Mouse (Mus musculus) C2C12 (cell line): ENCODE measurements around the gene Elp5.

Experiments used
- CEBPB ChIP-seq: IDR thresholded peaks from one replicate; pipeline ENCODE4 v1.6.1; 2011; ENCODE audit warnings: low read depth, mild to moderate bottlenecking, control low read depth, moderate library complexity
- CTCF ChIP-seq: IDR thresholded peaks from one replicate; pipeline ENCODE4 v1.5.1; 2011; ENCODE audit not compliant: control insufficient read depth, insufficient read depth, insufficient read length
- FOSL1 ChIP-seq: IDR thresholded peaks from one replicate; pipeline ENCODE4 v1.8.0; 2011; ENCODE audit warnings: mild to moderate bottlenecking, low read length; ENCODE audit not compliant: poor library complexity, insufficient read depth, severe bottlenecking
- MAX ChIP-seq: IDR thresholded peaks from one replicate; pipeline ENCODE4 v1.6.1; 2011; ENCODE audit warnings: mild to moderate bottlenecking, control low read depth
- MYOD1 ChIP-seq: IDR thresholded peaks from one replicate; pipeline ENCODE4 v1.6.1; 2011; ENCODE audit warnings: low read depth; ENCODE audit not compliant: control insufficient read depth, insufficient read length
- MYOG ChIP-seq: IDR thresholded peaks from one replicate; pipeline ENCODE4 v1.6.1; 2011; ENCODE audit not compliant: control insufficient read depth, insufficient read length; ENCODE audit errors: extremely low read depth
- USF1 ChIP-seq: IDR thresholded peaks from one replicate; pipeline ENCODE4 v1.6.1; 2011; ENCODE audit warnings: low read depth, mild to moderate bottlenecking, control low read depth, moderate library complexity

- no peak for TF ChIP-seq MYOG
- no peak for TF ChIP-seq MYOD1
- TF ChIP-seq CTCF: peak; percentile 81
- TF ChIP-seq MAX: no peak
- TF ChIP-seq CEBPB: no peak
- no peak for TF ChIP-seq USF1
- TF ChIP-seq FOSL1: no peak
These were observed 48.1 kb downstream of the Elp5 start for GRCm38 (mm10) chr11:69934169-69934568.
